Mouse (Mus musculus): ENCODE measurements at regions not wholly inside any gene's neighbourhood (a gene's known extent, or its start where the extent isn't known, plus 50 kb on each side); places are given as distances from the start of the nearest gene placed in this dataset.
A peak's percentile ranks its signal among the peaks of the same experiment; 100 is the strongest.

DNA sequence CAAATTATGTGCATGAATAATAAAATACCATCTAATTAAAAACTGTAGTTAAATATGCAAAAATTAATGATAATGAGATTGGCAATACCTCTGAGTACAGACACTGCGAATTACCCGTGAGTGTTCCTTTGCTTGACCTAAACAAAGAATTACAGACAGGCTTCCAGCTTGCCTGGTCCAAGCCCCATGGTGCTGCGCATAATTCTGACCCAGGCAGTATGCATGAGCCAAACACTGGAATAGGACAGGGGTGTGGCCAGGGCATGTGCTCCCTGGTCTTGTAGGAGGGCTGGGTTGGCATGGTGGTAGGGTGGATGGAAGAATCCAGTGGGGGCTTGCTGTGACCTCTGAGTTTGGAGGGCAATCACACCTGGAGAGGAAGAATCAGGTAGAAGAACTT, 172.8 kb upstream of the Irx3 start:
- DNase-seq: no peak
- intact Hi-C loops (cut with DNase I): no loop called here

DNA sequence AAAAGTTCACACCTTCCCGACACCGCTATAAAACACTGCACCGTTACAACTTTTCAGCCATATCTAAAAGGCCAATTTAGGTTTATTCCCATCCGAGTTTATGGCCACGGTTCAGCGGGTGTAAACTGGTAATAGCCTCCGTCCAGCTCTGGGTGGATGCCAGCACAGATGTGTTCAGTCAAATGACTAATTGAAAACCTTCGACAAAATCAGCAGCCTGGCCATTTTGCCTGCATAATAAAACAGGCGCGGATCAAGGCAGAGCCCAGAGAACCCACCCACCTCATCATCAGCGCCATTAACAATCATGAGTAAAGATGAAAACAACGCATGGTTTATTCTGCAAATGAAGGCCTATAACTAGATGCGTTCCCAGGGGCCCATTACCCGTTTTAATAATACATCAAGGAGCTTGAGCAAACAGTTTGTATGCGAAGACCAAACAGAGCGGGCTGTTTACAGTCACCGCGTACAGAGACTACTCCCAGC, 172.1 kb upstream of the Irx3 start:
- intact Hi-C loops (cut with DNase I): no loop called here
- no peak for DNase-seq

DNA sequence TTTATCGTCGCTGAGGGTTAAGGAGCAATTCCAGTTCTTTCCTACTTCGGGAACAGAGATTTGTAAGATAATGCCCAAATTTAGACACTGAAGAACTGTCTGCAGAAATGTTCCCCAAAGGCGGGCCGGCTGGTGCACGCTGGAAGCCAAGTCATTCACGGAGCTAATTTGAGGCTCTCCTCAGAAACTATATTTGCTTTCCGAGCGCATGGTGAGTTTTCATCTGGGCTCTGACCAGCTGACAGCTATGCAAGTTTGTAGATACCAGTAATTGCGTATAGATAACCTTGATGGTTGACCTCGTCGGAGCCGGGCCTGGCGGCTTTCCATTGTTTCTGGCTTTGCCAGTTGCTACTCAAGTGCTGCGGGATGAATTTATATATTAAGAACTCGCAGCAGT, 165.5 kb upstream of the Irx3 start:
- peak; percentile 80 to 88 for DNase-seq
- intact Hi-C loops (cut with DNase I): loop anchor here (2.0 to 5.0 kb wide), 3 partner anchors 21 to 385 kb away; no protein-coding TSS in a partner anchor

DNA sequence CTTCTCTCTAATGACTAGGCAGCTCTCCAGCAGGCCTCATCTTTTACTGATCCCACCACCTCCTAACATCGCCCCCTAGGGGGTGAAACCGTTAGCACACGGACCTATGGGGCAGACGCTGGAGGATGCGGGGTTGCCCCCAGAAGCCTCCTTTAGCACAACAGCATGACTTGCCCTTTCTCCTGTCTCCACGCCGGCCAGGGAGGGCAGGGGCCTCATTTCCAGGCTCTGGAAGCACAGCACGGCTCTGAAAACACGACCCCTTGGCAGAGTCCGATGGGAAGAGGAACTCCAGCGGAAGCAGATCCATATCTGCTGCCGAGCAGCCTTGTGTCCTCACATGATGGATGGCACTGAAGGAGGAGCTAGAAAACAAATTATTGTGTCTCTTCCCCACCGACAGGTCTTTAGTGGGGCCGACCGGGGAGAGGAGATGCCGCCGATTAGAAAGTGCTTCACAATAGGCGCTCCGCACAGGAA, 165.1 kb upstream of the Irx3 start:
- intact Hi-C loops (cut with DNase I): loop anchor here (2.0 to 5.0 kb wide), 3 partner anchors 22 to 385 kb away; no protein-coding TSS in a partner anchor
- peak; percentile 69 to 83 for DNase-seq

DNA sequence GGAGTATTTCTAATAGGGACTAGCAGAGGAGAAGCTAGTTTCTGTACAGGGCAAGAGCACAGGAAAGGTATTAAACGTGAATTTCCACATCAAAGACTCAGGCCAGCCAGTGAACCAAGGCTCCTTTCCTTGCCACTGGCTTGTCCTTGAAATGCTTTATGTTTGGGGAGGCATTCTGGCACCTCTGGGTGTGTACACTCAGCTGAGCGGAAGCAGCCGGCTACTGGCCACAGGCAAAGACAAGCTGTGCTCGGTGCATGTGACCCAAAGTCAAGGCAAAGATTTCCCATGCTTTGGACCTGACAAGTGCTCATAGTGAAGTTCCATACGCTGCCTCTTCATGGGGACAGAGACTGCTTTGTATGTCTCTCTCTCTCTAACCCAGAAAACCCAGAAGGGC, 159.8 kb upstream of the Irx3 start:
- peak in 1 of 2 experiments; percentile 20 for DNase-seq
- intact Hi-C loops (cut with DNase I): loop anchor here (5.0 kb wide), 1 partner anchor 59 kb away; no protein-coding TSS in a partner anchor

DNA sequence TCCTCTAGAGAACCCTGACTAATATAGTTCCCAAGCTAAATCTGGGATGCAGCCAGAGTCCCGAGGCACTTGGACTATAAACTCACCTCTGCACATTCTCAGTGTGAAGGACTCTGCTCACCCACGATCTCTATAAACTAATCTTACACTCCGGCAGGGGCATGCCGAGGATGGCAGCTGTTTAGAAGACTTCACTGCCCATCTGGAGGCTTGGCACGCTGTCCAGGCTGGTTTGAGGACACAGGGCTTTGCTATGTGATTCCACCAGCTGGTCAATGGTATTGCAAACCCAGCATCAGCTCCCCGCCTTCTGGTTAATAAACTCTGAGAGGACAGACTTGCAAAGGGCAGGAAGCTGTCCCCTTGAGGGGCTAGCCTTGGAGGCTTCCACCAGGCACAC, 153.3 kb upstream of the Irx3 start:
- DNase-seq: no peak
- intact Hi-C loops (cut with DNase I): no loop called here

DNA sequence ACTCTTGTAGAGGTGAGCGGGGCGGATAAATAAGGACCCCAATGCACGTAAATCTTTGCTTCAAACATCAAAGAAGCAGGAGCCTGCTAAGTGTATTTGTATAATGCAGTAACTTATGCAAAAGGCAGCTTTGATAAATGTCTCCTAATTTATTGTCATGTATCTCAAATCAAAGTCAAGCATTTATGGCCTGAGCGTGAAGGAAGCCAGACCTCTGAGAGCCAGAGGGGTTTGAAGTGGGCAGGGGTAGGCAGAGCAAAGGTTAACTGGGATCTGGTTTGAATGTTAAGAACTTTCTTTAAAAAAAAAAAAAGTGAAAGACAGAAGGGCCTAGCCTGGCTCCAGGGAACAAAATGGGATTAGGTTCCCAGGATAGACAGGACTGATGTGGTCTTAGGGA, 151.1 kb upstream of the Irx3 start:
- intact Hi-C loops (cut with DNase I): no loop called here

DNA sequence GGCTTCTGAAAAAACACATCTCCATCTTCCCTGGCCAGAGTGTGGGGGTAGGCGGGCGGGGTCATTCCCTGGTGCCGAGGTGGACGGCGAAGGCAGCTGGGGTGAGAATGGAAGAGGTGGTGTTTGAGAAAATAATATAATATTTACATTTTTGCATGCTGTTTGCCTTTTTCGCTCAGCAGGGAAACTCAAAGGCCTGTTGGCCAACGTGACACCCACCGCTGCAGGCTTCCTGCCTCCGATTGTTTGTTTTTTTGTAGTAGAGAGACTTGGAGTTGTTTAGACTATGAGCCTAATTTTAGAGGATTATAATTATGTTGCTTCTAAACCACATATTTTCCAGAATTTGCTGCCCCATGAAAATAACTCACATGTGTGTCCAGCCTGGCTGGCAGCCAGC, 147.2 kb upstream of the Irx3 start:
- no peak for DNase-seq
- intact Hi-C loops (cut with DNase I): no loop called here

More for the DNA sequence above, 151.1 kb upstream of the Irx3 start:
- DNase-seq: no peak

DNA sequence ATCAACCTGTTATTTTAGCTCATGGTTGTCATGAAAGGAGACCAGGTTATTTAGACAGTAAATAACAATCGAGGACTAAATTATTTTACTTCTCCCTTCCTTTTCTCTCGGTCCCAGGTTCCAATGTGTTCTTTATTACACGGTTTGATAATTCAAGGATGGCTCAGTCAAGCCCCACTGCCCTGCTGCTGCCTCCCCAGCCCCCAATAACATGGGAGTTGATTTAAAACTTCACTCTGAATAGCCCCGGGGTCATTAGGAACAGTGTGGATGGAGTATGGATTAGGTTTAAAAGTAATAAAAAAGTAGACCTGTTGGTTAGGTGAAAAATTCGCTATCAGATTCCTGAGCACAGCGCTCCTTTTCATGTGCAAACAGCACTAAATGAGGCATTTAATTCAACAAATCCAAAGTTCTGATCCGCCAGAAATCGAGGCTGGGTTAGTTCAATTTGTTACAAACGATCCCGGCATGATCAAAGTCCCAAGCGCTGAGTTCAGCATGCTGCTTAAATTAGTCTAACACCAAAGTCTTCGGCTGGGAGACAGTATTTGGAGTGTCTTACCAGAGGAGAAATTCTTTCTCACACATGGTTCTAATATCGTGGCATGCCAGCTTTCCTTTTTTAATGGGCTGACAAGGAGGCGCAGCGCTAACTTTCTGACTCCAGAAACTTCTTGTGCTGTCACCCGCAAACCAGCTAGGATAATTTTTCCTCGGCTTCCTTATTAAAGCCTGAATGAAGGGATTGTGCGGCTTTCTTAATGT, 146.5 kb upstream of the Irx3 start:
- no peak for DNase-seq
- intact Hi-C loops (cut with DNase I): no loop called here

DNA sequence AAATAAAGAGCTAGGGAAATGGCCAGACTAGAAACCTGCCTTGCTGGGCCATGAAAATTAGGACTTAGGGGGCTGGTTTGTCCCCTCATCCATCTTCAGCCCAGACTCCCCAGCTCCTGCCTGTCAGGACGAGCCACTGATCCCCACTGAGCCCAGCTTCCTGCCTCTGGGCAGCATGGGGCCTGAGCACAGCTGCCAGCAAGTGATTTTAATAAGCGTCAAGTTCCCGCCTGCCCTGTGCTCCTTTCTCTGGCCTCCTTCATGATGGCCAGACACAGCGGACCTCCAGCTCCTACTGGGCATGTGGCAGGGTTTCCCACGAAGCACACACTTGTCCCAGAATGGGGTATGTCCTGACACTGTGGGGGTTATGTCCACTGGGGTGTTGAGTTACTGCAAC, 139.1 kb upstream of the Irx3 start:
- no peak for DNase-seq
- intact Hi-C loops (cut with DNase I): no loop called here

DNA sequence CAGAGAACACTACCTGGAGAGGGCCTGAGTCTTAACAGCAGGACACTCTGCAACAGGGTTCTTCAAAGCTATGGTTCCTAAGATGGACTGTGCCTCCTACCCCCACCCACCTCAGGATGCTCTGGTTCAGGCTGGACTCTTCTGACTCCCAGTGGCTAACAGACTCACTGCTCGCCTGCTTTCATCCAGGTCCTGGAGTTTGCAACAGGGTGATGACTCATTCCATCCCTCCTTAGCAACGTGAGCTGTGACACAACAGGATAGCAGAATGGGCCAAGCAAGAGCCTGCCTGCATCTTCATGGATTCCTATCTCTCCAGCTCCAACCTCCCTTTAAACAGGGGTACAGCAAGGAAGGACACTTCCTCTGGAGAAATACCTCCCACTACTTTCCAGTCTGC, 135.4 kb upstream of the Irx3 start:
- DNase-seq: peak in 1 of 2 experiments; percentile 11
- intact Hi-C loops (cut with DNase I): no loop called here

DNA sequence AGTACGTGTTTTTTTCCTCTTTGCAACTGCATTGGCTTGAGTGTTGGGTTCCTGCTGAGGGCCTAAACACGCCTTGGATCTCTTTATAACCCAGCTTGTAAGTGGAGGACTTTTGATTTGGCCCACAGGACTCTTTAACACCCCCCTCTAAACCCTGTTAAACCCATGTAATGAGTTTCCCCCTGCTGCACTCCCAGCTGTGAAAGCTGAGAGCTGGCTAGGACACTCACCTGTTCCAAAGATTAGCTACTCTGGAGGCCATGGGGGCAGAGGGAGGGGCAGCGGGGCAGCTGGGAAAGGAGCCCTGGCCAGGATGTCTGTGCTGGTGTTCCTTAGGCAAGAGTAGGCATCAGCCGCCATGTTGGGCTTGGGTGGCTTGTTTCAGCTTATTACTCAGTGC, 128.7 kb upstream of the Irx3 start:
- intact Hi-C loops (cut with DNase I): no loop called here
- DNase-seq: no peak

DNA sequence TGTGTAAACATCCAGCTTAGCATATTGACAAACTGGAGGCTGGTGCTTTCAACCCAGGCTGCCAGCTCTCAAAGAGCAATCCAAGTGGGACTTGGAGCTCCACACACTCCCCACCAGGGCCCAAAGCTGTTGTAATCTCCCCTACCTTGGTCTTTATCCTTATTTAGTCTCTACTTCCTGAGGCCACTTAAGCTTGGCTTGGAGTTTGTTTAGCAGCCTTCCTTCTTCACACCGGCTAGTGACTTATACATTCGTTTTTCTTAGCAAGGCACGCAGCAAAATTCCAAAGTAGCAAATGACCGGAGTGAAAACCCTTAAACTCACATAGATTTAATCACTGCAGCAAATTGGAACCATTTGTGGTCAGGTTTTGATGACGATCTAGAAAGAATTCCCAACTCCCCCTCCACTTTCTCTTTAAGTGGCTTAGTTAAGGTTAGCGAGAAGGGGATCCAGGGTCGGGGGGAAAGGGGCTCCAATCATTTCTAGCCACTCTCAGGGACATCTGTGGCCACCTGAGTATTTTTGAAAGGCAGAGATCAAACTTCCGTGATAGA, 124.2 kb upstream of the Irx3 start:
- no peak for DNase-seq
- intact Hi-C loops (cut with DNase I): no loop called here

DNA sequence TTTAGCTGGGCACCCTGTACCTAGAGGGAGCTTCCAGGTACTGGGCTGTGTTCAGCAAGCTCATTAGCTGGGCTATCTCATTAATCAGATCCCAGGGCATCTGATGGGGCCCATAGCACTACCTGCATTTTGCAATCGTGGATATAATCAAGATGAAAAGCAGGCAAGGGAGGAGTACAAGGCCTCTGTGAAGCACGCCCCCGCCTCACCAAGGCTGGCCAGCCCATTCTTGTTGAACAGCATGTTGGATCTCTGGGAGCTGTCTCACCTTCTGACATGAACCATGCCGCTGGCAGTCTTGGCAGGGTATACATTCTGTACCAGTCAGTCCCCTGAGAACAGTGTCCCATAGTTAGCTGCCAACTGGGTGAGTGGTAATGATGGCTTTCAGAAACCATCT, 122.3 kb upstream of the Irx3 start:
- DNase-seq: no peak
- intact Hi-C loops (cut with DNase I): no loop called here

DNA sequence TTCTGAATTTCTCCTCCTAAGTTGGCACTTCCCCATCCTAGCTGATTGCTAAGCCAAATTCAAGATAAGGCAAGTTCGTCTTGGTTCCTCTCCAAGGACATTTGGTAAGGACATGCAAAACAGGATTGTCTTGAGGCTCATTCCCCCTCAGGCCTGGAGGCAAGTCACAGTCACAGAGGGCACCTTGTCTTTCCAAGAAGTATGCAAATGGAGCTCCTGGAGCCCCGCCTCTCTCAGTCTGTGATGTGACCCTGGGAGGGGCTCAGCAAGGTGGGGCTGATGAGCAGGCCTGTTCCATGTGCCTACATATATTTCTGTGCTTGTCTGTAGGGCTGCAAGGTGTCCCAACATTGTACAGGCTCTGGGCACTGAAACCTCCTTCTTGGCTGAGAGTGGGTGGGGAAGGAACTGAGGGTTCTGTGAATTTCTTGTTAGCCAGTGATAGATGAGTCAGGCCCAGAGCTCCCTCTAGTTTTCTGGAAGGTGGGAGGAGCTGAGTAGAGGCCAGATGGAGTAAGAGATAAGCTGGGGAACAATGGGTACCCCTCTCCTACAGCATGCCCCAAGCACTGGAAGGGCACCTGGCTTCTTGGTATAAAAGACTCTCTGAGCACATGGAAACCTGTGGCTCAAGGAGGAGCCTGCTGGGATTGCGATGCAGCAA, 120.5 kb upstream of the Irx3 start:
- intact Hi-C loops (cut with DNase I): no loop called here
- DNase-seq: no peak

DNA sequence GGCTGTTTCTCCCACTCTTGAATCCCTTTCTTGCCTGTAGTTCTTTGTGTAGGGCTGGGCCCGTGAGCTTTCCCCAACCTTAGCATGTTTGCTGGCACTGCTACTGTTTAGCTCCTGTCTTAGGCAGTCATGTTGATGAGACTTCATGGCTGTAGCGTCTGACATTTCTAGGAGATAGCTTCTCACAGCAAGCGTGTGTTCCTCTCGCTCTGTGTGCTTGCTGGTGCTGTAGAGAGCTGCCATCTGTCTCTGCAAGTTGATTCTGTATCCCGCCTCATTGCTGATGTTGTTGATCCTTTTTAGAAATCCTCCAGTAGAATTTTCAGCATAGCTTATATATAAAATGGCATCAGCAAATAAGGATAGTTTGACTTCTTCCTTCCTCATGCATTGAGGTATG, 116.0 kb upstream of the Irx3 start:
- DNase-seq: no peak
- intact Hi-C loops (cut with DNase I): no loop called here

DNA sequence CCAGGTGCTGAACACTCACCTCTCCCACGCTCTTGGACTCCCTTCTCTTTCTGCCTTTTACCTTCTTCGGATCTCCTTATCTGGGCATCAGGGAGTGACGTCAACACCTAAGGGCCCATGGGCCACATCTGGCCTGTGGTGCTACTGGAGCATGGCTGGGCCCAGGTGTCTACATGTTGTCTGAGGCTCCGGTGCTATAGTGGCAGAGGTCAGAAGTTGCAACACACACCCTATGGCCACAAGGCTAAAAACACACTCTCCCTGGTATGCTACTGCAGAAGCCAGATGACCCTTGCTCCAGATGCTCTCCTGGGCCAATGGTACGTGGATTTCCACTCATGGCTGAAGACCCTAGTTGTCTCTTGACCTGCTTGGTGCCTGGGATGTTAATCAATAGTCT, 112.1 kb upstream of the Irx3 start:
- no peak for DNase-seq
- intact Hi-C loops (cut with DNase I): no loop called here

DNA sequence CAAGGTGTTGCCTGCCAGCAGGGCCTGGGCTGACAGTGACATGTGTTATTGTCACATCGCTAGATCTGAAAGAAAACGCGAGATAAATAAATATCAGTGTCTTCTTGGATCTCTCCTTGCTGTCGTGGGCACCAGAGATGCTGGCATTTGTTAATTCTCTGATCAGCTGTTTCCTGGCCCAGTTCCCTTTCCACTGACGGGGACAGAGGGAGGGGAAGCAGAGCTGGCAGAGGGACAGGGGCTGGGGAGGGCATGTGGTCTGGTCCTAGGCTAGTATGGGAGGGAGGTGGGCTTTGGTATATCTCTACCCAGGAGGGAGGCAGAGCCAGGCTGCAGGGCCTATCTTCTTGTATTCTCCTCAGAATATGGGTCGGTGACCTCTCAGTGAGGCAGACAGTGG, 111.3 kb upstream of the Irx3 start:
- DNase-seq: no peak
- intact Hi-C loops (cut with DNase I): no loop called here

DNA sequence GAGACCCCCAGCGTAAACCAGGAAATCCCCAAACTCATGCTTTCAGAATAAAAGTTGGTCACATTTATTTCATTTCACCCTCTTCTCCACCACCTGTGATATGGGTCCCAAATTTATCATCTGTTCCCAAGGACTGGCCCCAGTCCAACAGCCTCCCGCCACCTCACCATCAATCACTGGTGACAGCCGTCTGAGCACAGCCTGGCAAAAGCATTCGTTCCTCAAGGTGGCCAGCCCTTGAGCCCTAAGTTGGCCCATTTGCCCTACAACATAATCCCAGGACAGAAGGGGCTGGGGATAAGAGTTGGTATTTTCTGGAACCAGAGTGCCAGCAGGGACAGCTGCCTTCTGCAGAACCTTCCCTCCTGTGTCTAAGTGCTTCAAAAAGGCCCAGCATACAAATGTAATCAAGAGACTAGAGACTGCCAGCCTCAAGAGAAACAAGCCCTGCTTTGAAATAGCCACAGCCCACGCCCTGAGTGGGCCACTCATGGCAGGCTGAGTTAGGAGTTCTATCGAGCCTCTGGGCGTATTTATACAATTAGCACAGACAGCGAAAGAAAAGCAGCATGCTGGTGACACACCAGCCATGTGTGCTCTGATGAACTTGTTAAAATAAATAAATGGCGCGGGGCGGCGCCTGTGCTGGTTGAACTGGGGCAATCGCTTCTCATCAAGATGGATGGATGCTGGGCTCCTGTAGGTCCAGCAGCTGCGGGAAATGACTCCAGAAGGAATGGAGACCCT, 107.9 kb upstream of the Irx3 start:
- DNase-seq: no peak
- intact Hi-C loops (cut with DNase I): no loop called here

DNA sequence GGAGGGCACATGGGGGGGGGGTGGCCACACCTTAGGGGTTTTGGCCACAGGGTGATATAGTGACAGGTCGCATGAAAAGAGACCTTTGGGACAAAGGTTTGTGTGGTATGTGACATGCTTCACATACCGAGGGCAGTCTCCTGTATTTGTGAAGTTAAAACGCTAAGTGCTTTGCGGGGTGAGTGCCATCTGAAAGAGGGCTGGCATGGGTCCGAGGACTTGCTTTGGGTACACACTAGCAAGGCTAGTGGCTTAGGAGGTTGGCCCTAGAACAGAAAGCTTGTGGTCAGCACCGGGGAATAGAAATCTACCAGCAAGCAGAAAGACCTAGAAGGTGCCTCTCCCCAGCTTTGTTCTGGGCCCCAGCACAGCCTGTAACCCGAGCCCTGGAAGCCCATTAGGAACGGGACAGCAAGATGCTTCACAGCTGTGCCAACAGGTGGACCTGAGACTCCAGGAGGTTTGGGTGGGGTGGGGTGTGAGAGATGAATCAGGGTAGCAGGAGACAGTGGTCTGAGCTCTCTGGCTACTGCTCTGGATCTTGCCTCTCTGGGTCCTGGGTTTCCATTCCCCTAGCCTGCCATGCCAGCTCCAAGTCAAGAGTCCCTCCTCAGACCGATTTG, 107.0 kb upstream of the Irx3 start:
- DNase-seq: no peak
- intact Hi-C loops (cut with DNase I): no loop called here

DNA sequence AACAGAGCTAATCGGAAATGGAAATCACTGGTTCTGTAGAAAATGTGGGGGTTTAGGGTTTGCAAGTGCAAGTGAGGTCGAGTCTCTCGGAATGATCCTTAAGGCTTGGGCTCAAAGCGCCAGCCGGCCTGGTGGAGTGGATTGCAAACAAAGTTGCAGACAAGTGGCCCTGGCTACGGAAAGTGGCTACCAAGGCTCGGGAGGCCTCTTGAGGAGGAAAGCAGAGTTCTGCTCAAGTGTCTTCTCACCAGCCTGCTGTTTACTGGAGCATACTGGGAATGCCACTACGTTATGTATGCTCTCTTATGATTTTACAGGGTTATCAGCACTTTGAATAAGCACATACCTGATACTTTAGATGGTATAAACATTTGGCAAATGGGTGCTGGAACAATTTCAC, 105.3 kb upstream of the Irx3 start:
- no peak for DNase-seq
- intact Hi-C loops (cut with DNase I): no loop called here

All from heart, postnatal 10 days (tissue).